Mouse (Mus musculus) neural tube, embryonic 10.5 days (tissue): Measurements from ENCODE around the gene Ect2l.

Experiments used
- DNase-seq: peaks from one replicate; pipeline ENCODE4 v3.0.0-alpha.2; 2017; ENCODE audit warnings: low spot score; ENCODE audit errors: extremely low spot score

The Ect2l gene

GRCm38 (mm10) chr10:18081536-18081935 lies 129.2 kb downstream of the Ect2l start:
- DNase-seq, result no peak
